Mouse (Mus musculus) embryonic fibroblast, embryonic 13.5 days (primary cell): ENCODE measurements around the gene Gm13083.
"Not testable (repeated sequence)": the region's sequence is repeated elsewhere in the genome, so short reads cannot be mapped to it uniquely, and the experiment has no call there.

Experiments used
- CTCF ChIP-seq: IDR thresholded peaks from 2 replicates; pipeline ENCODE4 v1.5.1; 2011; ENCODE audit warnings: mild to moderate bottlenecking, control low read depth, low read length, moderate library complexity, borderline replicate concordance; ENCODE audit not compliant: insufficient read depth
- POLR2A ChIP-seq: IDR thresholded peaks from 2 replicates; pipeline ENCODE4 v1.6.1; 2011; ENCODE audit warnings: low read depth, mild to moderate bottlenecking, control low read depth, low read length, moderate library complexity

DNA sequence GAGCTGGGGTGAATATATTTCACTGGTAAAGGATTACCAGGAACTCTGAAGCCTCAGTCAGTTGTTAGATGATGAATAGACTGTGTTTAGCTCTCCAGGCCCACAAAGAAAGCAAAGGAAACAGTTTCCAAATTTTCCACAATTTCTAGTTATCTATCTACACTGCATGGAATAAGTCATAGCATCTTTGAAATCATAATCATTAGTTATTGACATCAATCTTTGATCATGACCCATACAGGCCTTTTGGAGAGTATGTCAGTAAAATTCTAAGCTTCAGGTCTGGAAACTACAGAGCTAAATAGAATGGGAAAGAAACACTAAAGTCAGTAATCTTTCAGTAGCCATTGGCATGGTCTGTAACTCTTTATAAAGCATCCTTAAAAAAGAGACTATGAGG lies 42.3 kb downstream of the Gm13083 start, which contains the start of gene Gm13088:
- not testable (repeated sequence) for TF ChIP-seq POLR2A, CTCF
